25 mouse cellular contexts compared by ENCODE assay signal in genomic region chrX:126773511-126773910, GRCm38 (mm10). TPM values are rescaled to one million over a fixed set of nuclear protein-coding genes. Genes with fewer than 3 reads are reported as not detected.
DNase-seq lines count a peak whose midpoint lies in the region; TF ChIP-seq lines count a peak whose summit lies in the region.
"Not testable (repeated sequence)": the region's sequence is repeated elsewhere in the genome, so short reads cannot be mapped to it uniquely, and the experiment has no call there.
"Had no signal": no experiment of that assay in that cellular context is flagged by ENCODE, and none has a peak within 500 bp of the region (broad histone marks: within the 10 kb centered on the region; RNA-seq: fewer than 3 reads in every experiment).

No protein-coding gene starts in this region.

- H3K27me3 ChIP-seq in myocyte (ENCODE audit: control insufficient read depth, insufficient read depth, insufficient read length), result not testable (repeated sequence)

- not testable (repeated sequence) for TF ChIP-seq POLR2A in myocyte (IDR thresholded peaks at IDR 0.05; ENCODE audit: insufficient read length, low read depth)

- intact Hi-C loops in gastrocnemius, postnatal 14 days (cut with DNase I; ENCODE audit: low total_unique reads); heart, postnatal 10 days (cut with DNase I): not testable (repeated sequence)

- peak; percentile 4 for DNase-seq in adrenal gland, postnatal 14 days
- DNase-seq in gastrocnemius, postnatal 14 days, result peak; percentile 3
- peak; percentile 0 to 4 for DNase-seq in heart, postnatal 10 days
- DNase-seq in lung, postnatal 25 days (ENCODE audit: low spot score), result peak; percentile 3
- DNase-seq in spleen, postnatal 10 days (ENCODE audit: low spot score in 2 of 2), result peak; percentile 8 to 11
- peak; percentile 2 to 31 for DNase-seq in thymus, postnatal 10 days (ENCODE audit: low spot score in 2 of 2)

- not testable (repeated sequence) for H3K4me3 ChIP-seq in myocyte

- not testable (repeated sequence) for H3K79me2 ChIP-seq in myocyte (ENCODE audit: control insufficient read depth, insufficient read depth)

- peak overlapping the region; percentile 64 for H3K4me2 ChIP-seq in myocyte (ENCODE audit: low read depth)

- H3K36me3 ChIP-seq in myocyte (ENCODE audit: control insufficient read depth, insufficient read depth), result not testable (repeated sequence)

- not testable (repeated sequence) for H3ac ChIP-seq in myocyte (ENCODE audit: control insufficient read depth, insufficient read length)

RNA-seq across cellular contexts. Expression of gene 4932411N23Rik, which starts 42.2 kb away (rescaled TPM):
- not detected in 2 replicates for total RNA-seq in adrenal gland, postnatal 14 days (2021)
- not detected for total RNA-seq in gastrocnemius, postnatal 14 days (2021)
- total RNA-seq in heart, postnatal 10 days (2021), result not detected
- not detected for polyA plus RNA-seq in myocyte (2012; fragmentation: generic; extraction: Trizol)
- total RNA-seq: adrenal gland, adult 18-20 months; adrenal gland, adult 8-10 months; adrenal gland, postnatal 25 days; adrenal gland, postnatal 4 days; CH12.LX; common myeloid progenitor, adult 5-6 weeks; G1E had no signal
- polyA plus RNA-seq: activated CD4-positive, CD25-positive, alpha-beta regulatory T cell, adult 4 months; brain, embryonic 14.5 days; CD4-positive, CD25-positive, alpha-beta regulatory T cell, adult 4 months; embryonic facial prominence, embryonic 11.5 days; embryonic facial prominence, embryonic 13.5 days; embryonic facial prominence, embryonic 15.5 days; erythroblast, embryonic 14.5 days; forebrain, embryonic 10.5 days; forebrain, embryonic 12.5 days; forebrain, embryonic 14.5 days; G1E; Patski had no signal
